Mouse (Mus musculus) midbrain, embryonic 13.5 days (tissue): ENCODE results near the gene Eftud2. TPM values are rescaled to one million over a fixed set of nuclear protein-coding genes. Genes with fewer than 3 reads are reported as not detected.
A peak's percentile ranks its signal among the peaks of the same experiment; 100 is the strongest.

Source experiments
- ATAC-seq: fragments of 200-750 bp; cut with Nextera tagmentation; 2 replicates; pipeline ENCODE4 v1.8.0; 2017; ENCODE audit warnings: mild to moderate bottlenecking, moderate TSS enrichment, moderate library complexity
- H3K27ac ChIP-seq: fragments of 300-500 bp; sonication (generic); 2 replicates; pipeline ENCODE4 v1.5.1; 2015; ENCODE audit warnings: inconsistent platforms, mild to moderate bottlenecking, moderate library complexity
- H3K27me3 ChIP-seq: fragments of 300-500 bp; sonication (generic); 2 replicates; pipeline ENCODE4 v1.6.1; 2015; ENCODE audit warnings: mild to moderate bottlenecking, inconsistent platforms
- H3K36me3 ChIP-seq: fragments of 300-500 bp; sonication (generic); 2 replicates; pipeline ENCODE4 v1.6.1; 2015; ENCODE audit warnings: mild to moderate bottlenecking, inconsistent platforms
- H3K4me1 ChIP-seq: fragments of 300-500 bp; sonication (generic); replicated peaks from 2 replicates; pipeline ENCODE4 v1.6.1; 2015; ENCODE audit warnings: inconsistent platforms
- H3K4me2 ChIP-seq: fragments of 300-500 bp; sonication (generic); replicated peaks from 2 replicates; pipeline ENCODE4 v1.6.1; 2015; ENCODE audit warnings: moderate library complexity, mild to moderate bottlenecking, inconsistent platforms
- H3K4me3 ChIP-seq: fragments of 300-500 bp; sonication (generic); replicated peaks from 2 replicates; pipeline ENCODE4 v1.5.1; 2015; ENCODE audit warnings: mild to moderate bottlenecking, inconsistent platforms
- H3K9ac ChIP-seq: fragments of 300-500 bp; sonication (generic); replicated peaks from 2 replicates; pipeline ENCODE4 v1.6.1; 2015; ENCODE audit warnings: mild to moderate bottlenecking, inconsistent platforms
- H3K9me3 ChIP-seq: fragments of 300-500 bp; sonication (generic); 2 replicates; pipeline ENCODE4 v1.6.1; 2016; ENCODE audit warnings: mild to moderate bottlenecking, inconsistent platforms
- WGBS: fragments of 180-500 bp; shearing (Covaris S2); methylation state at CpG from one replicate; pipeline ENCODE4 v1.1.7; 2015; 5-methylcytosine and 5-hydroxymethylcytosine counted together
- polyA plus RNA-seq: library from polyadenylated mRNA; unstranded; fragments of >200 nt; fragmentation: Nextera tagmentation; extraction: Ambion mirVana; gene quantifications from 2 replicates; pipeline ENCODE4 v1.2.1, GENCODE M21; 2015

The Eftud2 gene
- polyA plus RNA-seq, 1 experiment from 2014 or later, result 176 TPM

- Histone ChIP-seq H3K27me3 (no peaks in the 10 kb centered on the region), H3K4me1 (no peaks in the 10 kb centered on the region), H3K9me3 (no peaks in the 10 kb centered on the region), H3K4me2 (no peak overlapping the region), H3K27ac (no peak overlapping the region), H3K9ac (no peak overlapping the region), H3K36me3 (peaks cover 29% of the 10 kb centered on the region), H3K4me3 (no peak overlapping the region)
- no peak for ATAC-seq
- WGBS, result 83% methylated on average over 10 of the region's 10 CpGs
These were observed 46.6 kb downstream of the Eftud2 start for GRCm38 (mm10) chr11:102834219-102834618.

- WGBS, result 74% methylated on average over 18 of the region's 18 CpGs
- peaks cover 15% of the 10 kb centered on the region for H3K36me3 ChIP-seq
- no peak overlapping the region for H3K27ac ChIP-seq
- H3K27me3 ChIP-seq, result no peaks in the 10 kb centered on the region
- no peak overlapping the region for H3K9ac ChIP-seq
- ATAC-seq, result no peak
- H3K4me1 ChIP-seq, result no peaks in the 10 kb centered on the region
- 0 out of 2 replicates have a peak, but pooled peaks cover 4% of the 10 kb centered on the region for H3K9me3 ChIP-seq
- no peak overlapping the region for H3K4me3 ChIP-seq
- no peak overlapping the region for H3K4me2 ChIP-seq
These were observed 48.0 kb downstream of the Eftud2 start for GRCm38 (mm10) chr11:102832700-102833297.

- H3K27me3 ChIP-seq, result no peaks in the 10 kb centered on the region
- WGBS, result 83% methylated on average over 4 of the region's 4 CpGs
- ATAC-seq, result no peak
- H3K4me3 ChIP-seq, result no peak overlapping the region
- H3K9ac ChIP-seq, result no peak overlapping the region
- H3K4me1 ChIP-seq, result no peaks in the 10 kb centered on the region
- no peak overlapping the region for H3K4me2 ChIP-seq
- no peaks in the 10 kb centered on the region for H3K36me3 ChIP-seq
- no peak overlapping the region for H3K27ac ChIP-seq
- H3K9me3 ChIP-seq, result 0 out of 2 replicates have a peak, but pooled peaks cover 4% of the 10 kb centered on the region
These were observed 50.5 kb downstream of the Eftud2 start for GRCm38 (mm10) chr11:102830276-102830675.

GRCm38 (mm10) chr11:102827097-102827496, 53.7 kb downstream of the Eftud2 start:
- 63% methylated on average over 4 of the region's 4 CpGs for WGBS
- H3K4me2 ChIP-seq, result no peak overlapping the region
- 0 out of 2 replicates have a peak, but pooled peaks cover 4% of the 10 kb centered on the region for H3K9me3 ChIP-seq
- no peaks in the 10 kb centered on the region for H3K4me1 ChIP-seq
- no peaks in the 10 kb centered on the region for H3K36me3 ChIP-seq
- no peak overlapping the region for H3K9ac ChIP-seq
- H3K27ac ChIP-seq, result no peak overlapping the region
- H3K27me3 ChIP-seq, result peaks cover 6% of the 10 kb centered on the region
- no peak for ATAC-seq
- no peak overlapping the region for H3K4me3 ChIP-seq

- WGBS, result 68% methylated on average over 2 of the region's 2 CpGs
- Histone ChIP-seq H3K4me1 (no peaks in the 10 kb centered on the region), H3K4me2 (no peak overlapping the region), H3K4me3 (no peak overlapping the region), H3K36me3 (no peaks in the 10 kb centered on the region), H3K27ac (no peak overlapping the region), H3K9me3 (0 out of 2 replicates have a peak, but pooled peaks cover 4% of the 10 kb centered on the region), H3K9ac (no peak overlapping the region), H3K27me3 (peaks cover 7% of the 10 kb centered on the region)
- ATAC-seq, result no peak
These were observed 54.3 kb downstream of the Eftud2 start for GRCm38 (mm10) chr11:102826476-102826875.

GRCm38 (mm10) chr11:102821231-102821630, 59.6 kb downstream of the Eftud2 start:
- no peak overlapping the region for H3K4me3 ChIP-seq
- no peak overlapping the region for H3K27ac ChIP-seq
- no peak for ATAC-seq
- 54% methylated on average over 6 of the region's 6 CpGs for WGBS
- H3K9me3 ChIP-seq, result no peaks in the 10 kb centered on the region
- H3K9ac ChIP-seq, result no peak overlapping the region
- peaks cover 25% of the 10 kb centered on the region for H3K4me1 ChIP-seq
- H3K4me2 ChIP-seq, result no peak overlapping the region
- no peaks in the 10 kb centered on the region for H3K36me3 ChIP-seq
- peaks cover 17% of the 10 kb centered on the region for H3K27me3 ChIP-seq

GRCm38 (mm10) chr11:102820432-102820831, 60.4 kb downstream of the Eftud2 start:
- Histone ChIP-seq H3K4me1 (peaks cover 31% of the 10 kb centered on the region), H3K9me3 (no peaks in the 10 kb centered on the region), H3K27me3 (peaks cover 17% of the 10 kb centered on the region), H3K4me2 (no peak overlapping the region), H3K27ac (no peak overlapping the region), H3K9ac (no peak overlapping the region), H3K4me3 (no peak overlapping the region), H3K36me3 (no peaks in the 10 kb centered on the region)
- no peak for ATAC-seq
- WGBS, result 11% methylated on average over 3 of the region's 3 CpGs

GRCm38 (mm10) chr11:102819783-102820385, 60.9 kb downstream of the Eftud2 start:
- Histone ChIP-seq H3K36me3 (no peaks in the 10 kb centered on the region), H3K27ac (peak overlapping the region; percentile 96; the same call in 1 of the 2 replicates), H3K27me3 (peaks cover 17% of the 10 kb centered on the region), H3K9ac (0 out of 2 replicates have a peak overlapping the region, but pooled peaks have one; percentile 93), H3K9me3 (no peaks in the 10 kb centered on the region), H3K4me1 (peaks cover 33% of the 10 kb centered on the region), H3K4me3 (peak overlapping the region; percentile 86), H3K4me2 (peak overlapping the region; percentile 91)
- 0 out of 2 replicates have a peak, but pooled peaks have one; percentile 40 for ATAC-seq
- WGBS, result 8% methylated on average over 14 of the region's 14 CpGs

GRCm38 (mm10) chr11:102819021-102819782, 61.6 kb downstream of the Eftud2 start, which contains the start of gene Gjc1:
Gene Gjc1, minus strand, starts transcription at chr11:102819700.
- no peaks in the 10 kb centered on the region for H3K36me3 ChIP-seq
- under 1% methylated on average over 74 of the region's 97 CpGs for WGBS
- H3K4me2 ChIP-seq, result peak within 1 kb of the TSS; percentile 91
- H3K4me1 ChIP-seq, result peaks cover 38% of the 10 kb centered on the region
- peak within 1 kb of the TSS; percentile 86 for H3K4me3 ChIP-seq
- peak within 1 kb of the TSS; percentile 96 for H3K27ac ChIP-seq
- ATAC-seq, result peak; percentile 88
- peaks cover 17% of the 10 kb centered on the region for H3K27me3 ChIP-seq
- peak within 1 kb of the TSS; percentile 93 for H3K9ac ChIP-seq
- H3K9me3 ChIP-seq, result no peaks in the 10 kb centered on the region

GRCm38 (mm10) chr11:102818121-102819020, 62.4 kb downstream of the Eftud2 start:
- Histone ChIP-seq H3K4me3 (peak overlapping the region; percentile 86), H3K9ac (peak overlapping the region; percentile 93), H3K4me1 (peaks cover 46% of the 10 kb centered on the region), H3K27me3 (peaks cover 17% of the 10 kb centered on the region), H3K36me3 (no peaks in the 10 kb centered on the region), H3K27ac (peak overlapping the region; percentile 96), H3K9me3 (no peaks in the 10 kb centered on the region), H3K4me2 (peak overlapping the region; percentile 91)
- peak; percentile 74 for ATAC-seq
- WGBS, result under 1% methylated on average over 63 of the region's 92 CpGs

GRCm38 (mm10) chr11:102814881-102815280, 65.9 kb downstream of the Eftud2 start:
- no peak for ATAC-seq
- Histone ChIP-seq H3K9me3 (no peaks in the 10 kb centered on the region), H3K9ac (no peak overlapping the region), H3K4me1 (peaks cover 46% of the 10 kb centered on the region), H3K4me3 (no peak overlapping the region), H3K4me2 (no peak overlapping the region), H3K36me3 (no peaks in the 10 kb centered on the region), H3K27ac (no peak overlapping the region), H3K27me3 (no peaks in the 10 kb centered on the region)
